Mouse (Mus musculus) embryo, embryonic 11 days (tissue): ENCODE measurements around the gene Fbxl15.

Experiments
- DNase-seq: peaks from one replicate; pipeline ENCODE4 v3.0.0-alpha.2; 2015

Fbxl15 gene

GRCm38 (mm10) chr19:46323716-46324115, 4.3 kb upstream of the Fbxl15 start:
- no peak for DNase-seq

GRCm38 (mm10) chr19:46324366-46324765, 3.6 kb upstream of the Fbxl15 start:
- DNase-seq = no peak

GRCm38 (mm10) chr19:46324918-46325317, 3.1 kb upstream of the Fbxl15 start:
- DNase-seq = no peak

- DNase-seq = no peak
These were observed 1.8 kb upstream of the Fbxl15 start for GRCm38 (mm10) chr19:46326019-46326755.

- DNase-seq = peak; percentile 74
These were observed 1.2 kb upstream of the Fbxl15 start, which contains the start of gene Psd for GRCm38 (mm10) chr19:46326756-46327305. TSS of gene Psd (minus strand) at chr19:46327156.

GRCm38 (mm10) chr19:46327531-46328064, 386 bp upstream of the Fbxl15 start:
- no peak for DNase-seq

GRCm38 (mm10) chr19:46329031-46329641, 1.2 kb downstream of the Fbxl15 start:
- no peak for DNase-seq

- DNase-seq = peak; percentile 88
These were observed 2.0 kb downstream of the Fbxl15 start for GRCm38 (mm10) chr19:46329951-46330350.

- no peak for DNase-seq
These were observed 2.7 kb downstream of the Fbxl15 start for GRCm38 (mm10) chr19:46330696-46331095.

- DNase-seq = no peak
These were observed 3.3 kb downstream of the Fbxl15 start for GRCm38 (mm10) chr19:46331326-46331725.

- DNase-seq = no peak
These were observed 4.0 kb downstream of the Fbxl15 start for GRCm38 (mm10) chr19:46331936-46332335.

- peak; percentile 19 for DNase-seq
These were observed 4.8 kb downstream of the Fbxl15 start for GRCm38 (mm10) chr19:46332721-46333339.

- DNase-seq = no peak
These were observed 5.9 kb downstream of the Fbxl15 start for GRCm38 (mm10) chr19:46333906-46334305.

- no peak for DNase-seq
These were observed 9.8 kb downstream of the Fbxl15 start for GRCm38 (mm10) chr19:46337719-46338330.

- DNase-seq = peak; percentile 96
These were observed 10.4 kb downstream of the Fbxl15 start, which contains the start of gene Cuedc2 for GRCm38 (mm10) chr19:46338331-46338936. TSS of gene Cuedc2 (minus strand) at chr19:46338702.

GRCm38 (mm10) chr19:46338942-46339286, 10.9 kb downstream of the Fbxl15 start:
- DNase-seq = no peak

- no peak for DNase-seq
These were observed 11.4 kb downstream of the Fbxl15 start for GRCm38 (mm10) chr19:46339287-46339971.

GRCm38 (mm10) chr19:46344710-46345419, 16.9 kb downstream of the Fbxl15 start:
- no peak for DNase-seq

- DNase-seq = no peak
These were observed 19.2 kb downstream of the Fbxl15 start for GRCm38 (mm10) chr19:46347146-46347545.

- peak; percentile 36 for DNase-seq
These were observed 20.1 kb downstream of the Fbxl15 start for GRCm38 (mm10) chr19:46347936-46348668.
